Mouse (Mus musculus): Measurements from ENCODE around the gene Tet1. TPM values are rescaled to one million over a fixed set of nuclear protein-coding genes. Genes with fewer than 3 reads are reported as not detected.

The Tet1 gene
- total and polyA plus RNA-seq, 3 experiments: 0.08 TPM; not detected in 1

DNA sequence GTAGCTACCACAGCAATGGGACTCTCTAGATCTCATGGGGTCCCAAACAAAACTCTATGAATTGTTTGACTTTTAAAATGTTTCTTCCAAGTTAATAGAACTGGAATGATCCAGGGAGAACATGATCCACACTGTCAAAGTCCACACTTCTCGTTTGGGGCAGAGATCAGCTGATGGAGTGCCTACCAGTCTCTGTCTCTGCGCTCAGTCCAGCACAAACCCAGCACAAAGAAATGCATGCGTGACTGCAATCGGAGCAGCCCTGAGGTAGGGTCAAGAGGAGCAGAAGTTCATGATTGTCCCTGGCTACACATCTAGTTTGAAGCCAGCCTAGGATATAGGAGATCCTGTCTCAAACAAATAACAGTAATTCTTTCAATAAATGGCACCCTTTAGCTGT lies 85.4 kb downstream of the Tet1 start:
- Histone ChIP-seq H3K27me3 (ENCODE audit: control insufficient read depth in 1 of 2, insufficient read depth in 2 of 2, low read length in 2 of 2) (peaks cover 10 to 12% of the 10 kb centered on the region in 2 experiments), H3K4me3 (ENCODE audit: control insufficient read depth in 1 of 2, insufficient read depth in 1 of 2, low read depth in 2 of 2, low read length in 2 of 2) (no peak overlapping the region), H3K9me3 (replicated peaks; ENCODE audit: insufficient read depth, low read length) (no peaks in the 10 kb centered on the region), H3K9ac (ENCODE audit: control insufficient read depth, low read depth, low read length, poor library complexity, severe bottlenecking) (no peak overlapping the region), H3K4me1 (ENCODE audit: control insufficient read depth in 1 of 2, insufficient read depth in 2 of 2, low read length in 2 of 2) (no peaks in the 10 kb centered on the region), H3K79me2 (ENCODE audit: control insufficient read depth, insufficient read depth, low read length, poor library complexity) (no peaks in the 10 kb centered on the region), H3K36me3 (ENCODE audit: control insufficient read depth in 1 of 2, insufficient read depth in 2 of 2, low read length in 2 of 2) (no peaks in the 10 kb centered on the region), H3K27ac (ENCODE audit: control insufficient read depth, low read depth, low read length) (no peak overlapping the region)
- TF ChIP-seq MEF2A (IDR thresholded peaks at IDR 0.05; ENCODE audit: extremely low read depth, insufficient replicate concordance, low read depth, low read length, poor library complexity, severe bottlenecking): no peak
- no peak for TF ChIP-seq BHLHE40 (IDR thresholded peaks at IDR 0.05; ENCODE audit: borderline replicate concordance, low read depth, low read length)
- TF ChIP-seq GABPA (IDR thresholded peaks at IDR 0.05; ENCODE audit: low read depth, low read length): no peak
- TF ChIP-seq CHD1 (IDR thresholded peaks at IDR 0.05; ENCODE audit: low read depth, low read length): no peak
- TF ChIP-seq USF2 (IDR thresholded peaks at IDR 0.05; ENCODE audit: borderline replicate concordance in 1 of 2, insufficient read depth in 1 of 2, low read depth in 1 of 2, low read length in 2 of 2): no peak
- no peak for TF ChIP-seq TCF12 (IDR thresholded peaks at IDR 0.05; ENCODE audit: low read depth, low read length)
- no peak for TF ChIP-seq RAD21 (IDR thresholded peaks at IDR 0.05; ENCODE audit: low read depth, low read length)
- no peak for DNase-seq (ENCODE audit: low read depth, low spot score)

DNA sequence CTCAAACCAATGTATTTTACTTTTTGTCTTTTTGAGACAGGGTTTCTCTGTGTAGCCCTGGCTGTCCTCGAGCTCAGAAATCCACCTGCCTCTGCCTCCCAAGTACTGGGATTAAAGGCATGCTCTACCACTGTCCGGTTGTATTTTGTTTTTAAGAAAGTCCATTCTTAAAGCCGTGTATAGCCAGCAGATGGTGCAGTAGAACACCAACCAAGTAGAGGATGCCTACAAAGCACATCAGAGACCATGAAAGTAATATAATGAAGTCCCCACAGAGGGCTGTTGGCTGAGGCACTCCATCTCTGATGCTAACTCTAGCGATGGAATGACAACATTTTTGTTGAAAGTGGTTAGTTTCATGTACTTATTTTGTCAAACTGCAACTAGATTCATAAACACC lies 98.8 kb downstream of the Tet1 start:
- Histone ChIP-seq H3K4me1 (ENCODE audit: control insufficient read depth in 1 of 2, insufficient read depth in 2 of 2, low read length in 2 of 2) (no peaks in the 10 kb centered on the region), H3K79me2 (ENCODE audit: control insufficient read depth, insufficient read depth, low read length, poor library complexity) (no peaks in the 10 kb centered on the region), H3K4me3 (ENCODE audit: control insufficient read depth in 1 of 2, insufficient read depth in 1 of 2, low read depth in 2 of 2, low read length in 2 of 2) (no peak overlapping the region), H3K27ac (ENCODE audit: control insufficient read depth, low read depth, low read length) (no peak overlapping the region), H3K36me3 (ENCODE audit: control insufficient read depth in 1 of 2, insufficient read depth in 2 of 2, low read length in 2 of 2) (no peaks in the 10 kb centered on the region), H3K9ac (ENCODE audit: control insufficient read depth, low read depth, low read length, poor library complexity, severe bottlenecking) (no peak overlapping the region), H3K27me3 (ENCODE audit: control insufficient read depth in 1 of 2, insufficient read depth in 2 of 2, low read length in 2 of 2) (peaks cover 8% of the 10 kb centered on the region in 2 experiments), H3K9me3 (replicated peaks; ENCODE audit: insufficient read depth, low read length) (no peaks in the 10 kb centered on the region)
- no peak for TF ChIP-seq MYC (IDR thresholded peaks at IDR 0.05; ENCODE audit: low read depth, low read length)
- no peak for TF ChIP-seq ETS1 (IDR thresholded peaks at IDR 0.05; ENCODE audit: low read depth, low read length)
- peak; percentile 59 for TF ChIP-seq SMC3 (IDR thresholded peaks at IDR 0.05; ENCODE audit: low read depth, low read length)
- peak in 1 of 3 experiments; percentile 40; a peak in 2 of 6 replicates for TF ChIP-seq CTCF (IDR thresholded peaks at IDR 0.05 in 2 of 3, conservative IDR thresholded peaks at IDR 0.05 in 1 of 3; ENCODE audit: control insufficient read depth in 1 of 3, insufficient read depth in 1 of 3, low read depth in 2 of 3, low read length in 3 of 3, poor library complexity in 1 of 3, severe bottlenecking in 1 of 3)
- TF ChIP-seq NELFE (IDR thresholded peaks at IDR 0.05; ENCODE audit: low read depth, low read length): no peak
- peak; percentile 21 for TF ChIP-seq RAD21 (IDR thresholded peaks at IDR 0.05; ENCODE audit: low read depth, low read length)
- DNase-seq (ENCODE audit: low read depth, low spot score): no peak

DNA sequence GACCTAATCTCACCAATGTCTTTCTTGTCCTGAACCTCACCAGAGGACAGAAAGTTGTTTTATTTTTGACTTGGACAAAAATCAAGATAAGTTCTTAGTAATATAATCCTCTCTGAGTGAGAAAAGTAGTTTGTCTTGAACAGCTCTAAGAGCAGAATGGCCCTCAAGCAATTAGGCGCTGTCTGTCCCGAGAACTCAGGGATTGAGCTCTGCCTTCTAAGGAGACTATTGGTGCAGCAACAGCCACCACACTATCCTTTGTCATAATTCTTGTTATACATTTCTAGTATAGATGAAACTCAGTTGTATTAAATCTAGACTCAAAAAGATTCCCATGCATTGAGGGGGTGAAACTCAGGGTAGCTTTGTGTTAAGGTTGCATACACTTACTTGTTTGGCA lies 100.0 kb downstream of the Tet1 start:
- TF ChIP-seq E2F4 (IDR thresholded peaks at IDR 0.05; ENCODE audit: borderline replicate concordance, low read depth, low read length): no peak
- no peak for TF ChIP-seq CHD1 (IDR thresholded peaks at IDR 0.05; ENCODE audit: low read depth, low read length)
- no peak for TF ChIP-seq TBP (IDR thresholded peaks at IDR 0.05; ENCODE audit: low read depth, low read length)
- TF ChIP-seq POLR2AphosphoS5 (IDR thresholded peaks at IDR 0.05; ENCODE audit: borderline replicate concordance, low read depth, low read length): no peak

More for the DNA sequence above, 100.0 kb downstream of the Tet1 start:
- Histone ChIP-seq H3K27ac (ENCODE audit: control insufficient read depth, low read depth, low read length) (no peak overlapping the region), H3K9ac (ENCODE audit: control insufficient read depth, low read depth, low read length, poor library complexity, severe bottlenecking) (no peak overlapping the region), H3K9me3 (replicated peaks; ENCODE audit: insufficient read depth, low read length) (no peaks in the 10 kb centered on the region), H3K4me1 (ENCODE audit: control insufficient read depth in 1 of 2, insufficient read depth in 2 of 2, low read length in 2 of 2) (no peaks in the 10 kb centered on the region), H3K4me3 (ENCODE audit: control insufficient read depth in 1 of 2, insufficient read depth in 1 of 2, low read depth in 2 of 2, low read length in 2 of 2) (no peak overlapping the region), H3K27me3 (ENCODE audit: control insufficient read depth in 1 of 2, insufficient read depth in 2 of 2, low read length in 2 of 2) (peaks cover 8 to 10% of the 10 kb centered on the region in 2 experiments), H3K36me3 (ENCODE audit: control insufficient read depth in 1 of 2, insufficient read depth in 2 of 2, low read length in 2 of 2) (no peaks in the 10 kb centered on the region), H3K79me2 (ENCODE audit: control insufficient read depth, insufficient read depth, low read length, poor library complexity) (no peaks in the 10 kb centered on the region)
- no peak for DNase-seq (ENCODE audit: low read depth, low spot score)
